Mouse (Mus musculus) ES-E14 (cell line): ENCODE data around the gene Slc9a7.

Experiments used
- CHD2 ChIP-seq: IDR thresholded peaks from 2 replicates; pipeline ENCODE4 v1.6.1; 2014; ENCODE audit warnings: mild to moderate bottlenecking, low read depth, low read length, inconsistent platforms
- MAFK ChIP-seq: IDR thresholded peaks from 2 replicates; pipeline ENCODE4 v1.6.1; 2014; ENCODE audit warnings: mild to moderate bottlenecking, low read depth, low read length, inconsistent platforms; ENCODE audit not compliant: insufficient read depth
- ZC3H11A ChIP-seq: IDR thresholded peaks from 2 replicates; pipeline ENCODE4 v1.6.1; 2012; ENCODE audit warnings: low read depth, mild to moderate bottlenecking, inconsistent platforms, low read length, borderline replicate concordance
- ZNF384 ChIP-seq: IDR thresholded peaks from 2 replicates; pipeline ENCODE4 v1.6.1; 2012; ENCODE audit warnings: low read depth, low read length, inconsistent platforms

- TF ChIP-seq MAFK (no peak), ZC3H11A (no peak), ZNF384 (no peak), CHD2 (no peak)
Measured at GRCm38 (mm10) chrX:20271980-20272379, 19.6 kb downstream of the Slc9a7 start.
